Mouse (Mus musculus) adrenal gland, postnatal 36 days (tissue): ENCODE measurements around the gene Apof. TPM values are rescaled to one million over a fixed set of nuclear protein-coding genes. Genes with fewer than 3 reads are reported as not detected.

ENCODE experiments used
- DNase-seq, 2 experiments: peaks; one replicate each; pipeline ENCODE4 v3.0.0; 2021; ENCODE audit warnings: mixed read lengths in 1 of 2
- total RNA-seq, 2 experiments: library from RNA; stranded (reverse); gene quantifications; 2 replicates each; pipeline ENCODE4 v1.2.3; 2021

Apof gene
- total RNA-seq, 2 experiments from 2014 or later, result 1.5 to 11.9 TPM

DNA sequence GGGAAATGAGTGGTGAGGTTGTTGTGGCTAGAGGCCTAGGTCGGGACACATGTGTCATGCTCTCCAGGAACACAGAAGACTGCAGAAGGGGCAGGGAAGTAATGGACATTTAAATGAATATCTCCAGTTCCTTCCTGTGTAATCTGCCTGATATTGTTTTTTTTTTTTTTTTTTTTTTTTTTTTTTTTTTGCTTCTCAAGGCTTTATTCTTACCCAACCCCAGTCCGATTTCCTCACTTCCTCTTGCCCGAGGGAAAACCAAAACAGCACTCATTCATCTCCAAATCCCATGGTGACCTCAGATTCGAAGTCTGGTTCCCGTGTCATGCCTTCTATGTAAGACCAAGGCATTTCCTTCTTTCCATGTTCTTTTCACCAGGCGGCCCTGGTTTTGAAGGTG is 29.8 kb downstream of the Apof start:
- no peak for DNase-seq

GRCm38 (mm10) chr10:128298702-128299171 is 30.3 kb downstream of the Apof start, which contains the start of gene Il23a:
Il23a (minus strand) TSS chr10:128298752.
- DNase-seq, result no peak

- DNase-seq, result no peak
Measured at GRCm38 (mm10) chr10:128302357-128302756, 33.9 kb downstream of the Apof start.

GRCm38 (mm10) chr10:128302785-128303125 is 34.3 kb downstream of the Apof start:
- DNase-seq, result no peak

DNA sequence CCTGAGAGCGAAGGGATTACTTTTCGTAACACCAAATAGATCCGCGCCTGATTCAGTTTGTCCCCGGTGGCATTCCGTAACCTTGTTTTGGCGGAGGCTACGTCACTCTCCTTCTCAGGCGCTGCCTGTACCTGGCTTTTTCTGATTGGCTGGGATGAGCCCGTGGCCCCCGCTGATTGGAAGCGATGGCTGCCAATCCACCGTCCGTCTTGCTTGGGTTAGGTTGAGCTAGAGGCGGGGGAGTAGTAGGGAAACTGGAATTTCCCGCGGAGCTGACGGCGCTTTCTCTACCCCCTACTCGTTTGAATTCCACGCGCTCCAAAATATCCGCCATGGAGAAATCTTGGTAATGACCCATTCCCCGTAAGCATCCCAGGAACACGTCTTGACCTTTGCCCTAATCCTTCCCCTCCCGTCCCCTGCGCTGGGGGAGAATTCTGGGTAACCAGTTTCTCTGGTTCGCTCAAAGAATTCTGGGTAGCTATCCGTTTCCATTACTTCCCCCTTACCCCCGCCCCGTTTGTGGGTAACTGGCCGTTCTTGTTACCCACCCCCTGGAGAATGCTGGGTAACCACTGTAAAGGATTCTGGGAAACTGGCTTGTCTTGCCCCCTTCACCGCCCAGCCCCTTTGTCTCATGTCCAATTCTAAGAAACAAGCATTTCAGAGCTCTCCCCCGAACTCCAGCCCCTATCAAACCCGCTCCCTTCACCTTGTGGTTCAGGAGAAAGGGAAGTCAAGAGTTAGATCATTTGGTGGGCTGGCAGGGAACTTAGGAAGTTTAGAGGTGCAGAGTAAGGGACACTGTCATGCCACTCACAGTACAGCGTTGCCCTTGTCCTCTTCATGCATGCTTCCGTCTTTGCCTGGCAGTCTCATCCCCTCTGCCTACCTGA is 34.9 kb downstream of the Apof start, which contains the start of gene Pan2:
Gene Pan2, plus strand, starts transcription at position 210 of the 896 bp plus-strand sequence.
- DNase-seq, result peak; percentile 98 to 99

DNA sequence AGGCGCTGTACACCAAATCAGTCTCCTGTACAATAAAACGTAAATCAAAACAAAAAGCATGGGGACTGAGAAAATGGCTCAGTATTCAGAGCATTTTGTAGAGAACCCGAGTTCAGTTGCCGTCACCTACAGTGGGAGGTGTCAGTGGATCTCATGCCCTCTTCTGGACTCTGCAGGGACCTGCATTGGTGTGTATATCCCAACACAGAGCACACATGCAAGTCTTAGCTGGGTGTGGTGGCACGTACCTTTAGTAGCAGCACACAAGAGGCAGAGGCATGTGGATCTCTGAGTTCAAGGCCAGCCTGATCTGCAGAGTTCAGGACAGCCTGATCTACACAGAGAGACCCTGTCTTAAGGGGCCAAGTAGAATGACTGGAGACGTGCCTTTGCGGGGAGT is 41.2 kb downstream of the Apof start:
- no peak for DNase-seq

GRCm38 (mm10) chr10:128310177-128310576 is 41.7 kb downstream of the Apof start:
- peak; percentile 71 to 83 for DNase-seq

- DNase-seq, result no peak
Measured at GRCm38 (mm10) chr10:128310902-128311301, 42.4 kb downstream of the Apof start.

- no peak for DNase-seq
Measured at GRCm38 (mm10) chr10:128315578-128315977, 47.1 kb downstream of the Apof start.

Other genes starting within 250 kb of the Apof start
- 100 to 1,000 TPM; 638 to 655 TPM for gene Naca, start 233.1 kb upstream of the Apof start, total RNA-seq
- gene Ptges3, start 209.7 kb upstream of the Apof start, total RNA-seq, result 100 to 1,000 TPM; 182 to 237 TPM
- gene Atp5b, start 185.4 kb upstream of the Apof start, total RNA-seq, result 1,000 to 10,000 TPM; 2,942 to 3,172 TPM
- 10 to 100 TPM; 43.6 to 50.3 TPM for gene Baz2a, start 177.1 kb upstream of the Apof start, total RNA-seq
- gene Rbms2, start 88.4 kb upstream of the Apof start, total RNA-seq, result 100 to 1,000 TPM in 1 of 2 experiments, 10 to 100 TPM in 1; 79.9 to 101 TPM
- gene Gls2, start 74.2 kb upstream of the Apof start, total RNA-seq, result 1 to 10 TPM; 1.2 to 2.4 TPM
- 10 to 100 TPM; 15.1 to 19.1 TPM for gene Spryd4, start 56.9 kb upstream of the Apof start, total RNA-seq
- gene Mip, start 42.8 kb upstream of the Apof start, total RNA-seq, result not detected
- gene Timeless, start 36.6 kb upstream of the Apof start, total RNA-seq, result 1 to 10 TPM; 7.6 to 8.8 TPM
- under 1 TPM in 1 of 2 experiments, not detected in 1; 0.23 TPM for gene Apon, start 14.6 kb upstream of the Apof start, total RNA-seq
- 10 to 100 TPM; 32.9 to 33.6 TPM for gene Stat2, start 1.9 kb downstream of the Apof start, total RNA-seq
- not detected for gene Il23a, start 30.1 kb downstream of the Apof start, total RNA-seq
- gene Pan2, start 34.7 kb downstream of the Apof start, total RNA-seq, result 10 to 100 TPM; 17.7 to 19.6 TPM
- 100 to 1,000 TPM; 170 to 204 TPM for gene Cnpy2, start 53.8 kb downstream of the Apof start, total RNA-seq
- gene Cs, start 69.1 kb downstream of the Apof start, total RNA-seq, result 100 to 1,000 TPM; 369 to 370 TPM
- 10 to 100 TPM; 70.3 to 83.5 TPM for gene Coq10a, start 100.3 kb downstream of the Apof start, total RNA-seq
- gene Ankrd52, start 108.4 kb downstream of the Apof start, total RNA-seq, result 10 to 100 TPM; 56.4 to 70.6 TPM
- gene Slc39a5, start 132.6 kb downstream of the Apof start, total RNA-seq, result not detected
- 10 to 100 TPM; 71.4 to 73.6 TPM for gene Nabp2, start 142.8 kb downstream of the Apof start, total RNA-seq
- 10 to 100 TPM; 44.4 to 45.9 TPM for gene Rnf41, start 143.0 kb downstream of the Apof start, total RNA-seq
- gene Smarcc2, start 190.6 kb downstream of the Apof start, total RNA-seq, result 100 to 1,000 TPM in 1 of 2 experiments, 10 to 100 TPM in 1; 97.5 to 104 TPM
- 100 to 1,000 TPM; 812 to 946 TPM for gene Myl6, start 225.5 kb downstream of the Apof start, total RNA-seq
- gene Myl6b, start 230.0 kb downstream of the Apof start, total RNA-seq, result 1 to 10 TPM; 5.6 to 6.1 TPM